Mouse (Mus musculus): ENCODE results near the gene Mc1r. TPM values are rescaled to one million over a fixed set of nuclear protein-coding genes. Genes with fewer than 3 reads are reported as not detected.

Mc1r gene
- polyA plus RNA-seq, 1 experiment from 2014 or later = 0.32 TPM

DNA sequence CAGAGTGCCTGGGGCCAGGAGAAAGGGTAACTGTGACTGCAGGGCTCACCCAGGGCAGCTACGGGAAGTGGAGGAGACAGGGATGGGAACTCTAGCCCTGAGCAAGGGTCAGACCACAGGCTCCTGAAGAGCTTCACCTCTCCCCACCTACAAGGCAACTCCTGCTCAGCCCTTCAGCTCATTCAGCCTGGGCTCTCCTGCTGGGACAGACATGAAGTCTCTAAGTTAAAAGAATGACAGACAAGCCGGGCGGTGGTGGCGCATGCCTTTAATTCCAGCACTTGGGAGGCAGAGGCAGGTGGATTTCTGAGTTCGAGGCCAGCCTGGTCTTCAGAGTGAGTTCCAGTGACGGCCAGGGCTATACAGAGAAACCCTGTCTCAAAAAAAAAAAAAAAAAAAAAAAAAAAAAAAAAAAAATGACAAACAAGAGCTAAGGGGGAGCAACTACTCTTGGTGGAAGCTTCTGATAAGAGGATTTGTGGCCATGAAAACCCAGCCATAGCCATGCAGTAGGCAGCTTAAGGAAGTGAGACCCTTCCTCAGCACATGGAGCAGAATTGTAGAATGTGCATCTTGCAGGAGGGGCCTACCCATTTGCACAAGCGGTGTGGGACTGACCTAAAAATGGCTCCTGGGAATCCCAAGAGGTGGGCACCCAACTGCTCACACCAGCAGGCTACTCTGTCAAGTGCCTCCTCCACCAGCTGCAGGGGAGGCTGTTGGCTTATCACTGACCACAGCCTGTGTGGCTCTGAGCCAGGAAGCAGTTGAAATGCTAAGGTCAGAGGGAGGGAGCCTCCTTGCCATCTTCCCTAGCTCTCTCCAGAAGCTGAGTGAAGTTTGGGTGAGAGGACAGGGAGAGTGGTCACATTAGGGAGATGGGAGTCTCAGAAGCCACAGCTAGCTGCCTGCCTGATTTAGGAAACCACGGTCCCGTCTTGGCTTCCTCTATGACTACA, 2.0 kb downstream of the Mc1r start:
- WGBS = 69% methylated on average over 9 of the region's 9 CpGs
- Histone ChIP-seq H3K27ac (replicated peaks; ENCODE audit: low read depth, low read length) (no peak overlapping the region), H3K4me2 (ENCODE audit: low read depth, low read length) (no peak overlapping the region), H3K36me3 (ENCODE audit: control insufficient read depth, insufficient read depth, low read length) (no peaks in the 10 kb centered on the region), H3K9ac (ENCODE audit: low read depth, low read length) (no peak overlapping the region), H3K4me1 (ENCODE audit: control insufficient read depth, insufficient read depth, low read length) (peaks cover 9% of the 10 kb centered on the region; the same call in 1 of the 2 replicates), H3K27me3 (replicated peaks; ENCODE audit: control insufficient read depth, insufficient read depth, low read length) (peaks cover 47% of the 10 kb centered on the region), H3K4me3 (ENCODE audit: low read depth, low read length) (no peak overlapping the region), H3K9me3 (ENCODE audit: control insufficient read depth, low read length) (no peaks in the 10 kb centered on the region)
- ATAC-seq (ENCODE audit: low read depth) = no peak
- no peak for DNase-seq (ENCODE audit: low spot score)

DNA sequence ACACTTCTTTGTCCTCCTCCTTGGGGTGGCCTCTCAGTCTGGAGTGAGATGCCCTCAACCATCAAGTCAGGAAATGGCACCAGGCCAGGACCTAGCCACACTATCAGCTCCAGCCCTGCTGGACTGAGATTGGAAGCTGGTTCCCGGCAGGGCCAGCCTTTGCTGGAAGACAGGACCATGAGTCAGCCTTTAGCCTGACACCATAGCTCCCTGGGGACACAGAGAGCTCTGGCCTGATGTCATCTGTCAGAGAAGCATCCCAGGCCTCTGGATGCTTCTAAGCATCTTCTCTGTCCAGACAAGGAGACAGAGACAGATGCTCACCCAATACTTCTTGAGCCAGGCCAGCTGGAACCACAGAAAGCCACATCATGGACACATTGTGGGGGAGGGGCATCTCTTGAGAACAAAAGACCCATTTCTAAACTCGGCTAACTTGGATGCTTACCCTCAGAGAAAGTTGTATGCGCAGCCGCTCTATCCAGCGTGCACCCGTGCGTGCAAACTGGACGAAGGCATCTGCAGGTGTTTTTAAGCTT, 3.2 kb downstream of the Mc1r start:
- Histone ChIP-seq H3K4me1 (ENCODE audit: control insufficient read depth, insufficient read depth, low read length) (peaks cover 9% of the 10 kb centered on the region; the same call in 1 of the 2 replicates), H3K4me2 (ENCODE audit: low read depth, low read length) (peak overlapping the region; percentile 58; the same call in 1 of the 2 replicates), H3K27ac (replicated peaks; ENCODE audit: low read depth, low read length) (no peak overlapping the region; the same call in 1 of the 2 replicates), H3K36me3 (ENCODE audit: control insufficient read depth, insufficient read depth, low read length) (no peaks in the 10 kb centered on the region), H3K4me3 (ENCODE audit: low read depth, low read length) (no peak overlapping the region), H3K27me3 (replicated peaks; ENCODE audit: control insufficient read depth, insufficient read depth, low read length) (peaks cover 51% of the 10 kb centered on the region), H3K9ac (ENCODE audit: low read depth, low read length) (no peak overlapping the region), H3K9me3 (ENCODE audit: control insufficient read depth, low read length) (no peaks in the 10 kb centered on the region)
- ATAC-seq (ENCODE audit: low read depth) (no peak; the same call in 1 of the 2 replicates), DNase-seq (ENCODE audit: low spot score) (peak; percentile 32)
- WGBS = 50% methylated on average over 8 of the region's 8 CpGs

DNA sequence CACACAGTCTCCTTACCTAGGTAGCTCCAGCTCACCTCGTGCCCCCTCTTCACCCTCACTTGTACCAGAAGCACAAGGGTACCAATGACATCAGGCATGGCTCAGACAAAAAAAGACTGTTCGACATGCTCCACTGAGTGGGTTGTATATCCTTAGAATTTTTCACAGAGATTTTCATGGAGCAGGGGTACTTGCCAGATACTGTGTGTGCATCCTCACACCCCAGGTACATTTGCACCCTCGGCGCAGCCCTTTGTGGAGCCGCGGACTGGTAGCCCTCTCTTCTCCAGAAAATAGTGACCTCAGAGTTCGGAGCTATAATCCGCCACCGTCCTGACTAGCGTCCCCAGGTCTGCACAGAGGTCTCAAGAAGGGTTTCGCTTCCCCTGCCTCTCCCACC, 3.9 kb downstream of the Mc1r start:
- WGBS = 9% methylated on average over 11 of the region's 11 CpGs
- H3K27ac ChIP-seq (replicated peaks; ENCODE audit: low read depth, low read length) = no peak overlapping the region; the same call in 1 of the 2 replicates
- peak overlapping the region; percentile 58 for H3K4me2 ChIP-seq (ENCODE audit: low read depth, low read length)
- no peaks in the 10 kb centered on the region for H3K9me3 ChIP-seq (ENCODE audit: control insufficient read depth, low read length)
- ATAC-seq (ENCODE audit: low read depth) (no peak), DNase-seq (ENCODE audit: low spot score) (no peak)
- H3K4me1 ChIP-seq (ENCODE audit: control insufficient read depth, insufficient read depth, low read length) = peaks cover 9% of the 10 kb centered on the region; the same call in 1 of the 2 replicates
- H3K27me3 ChIP-seq (replicated peaks; ENCODE audit: control insufficient read depth, insufficient read depth, low read length) = peaks cover 51% of the 10 kb centered on the region
- H3K36me3 ChIP-seq (ENCODE audit: control insufficient read depth, insufficient read depth, low read length) = no peaks in the 10 kb centered on the region
- H3K4me3 ChIP-seq (ENCODE audit: low read depth, low read length) = peak overlapping the region; percentile 42
- peak overlapping the region; percentile 54 for H3K9ac ChIP-seq (ENCODE audit: low read depth, low read length)

GRCm38 (mm10) chr8:123411246-123411645, 4.3 kb downstream of the Mc1r start, which contains the start of gene Tubb3:
Gene Tubb3 (plus strand): TSS chr8:123411424.
- Histone ChIP-seq H3K4me3 (ENCODE audit: low read depth, low read length) (peak within 1 kb of the TSS; percentile 42), H3K27ac (replicated peaks; ENCODE audit: low read depth, low read length) (peak within 1 kb of the TSS; percentile 48), H3K9me3 (ENCODE audit: control insufficient read depth, low read length) (no peaks in the 10 kb centered on the region), H3K36me3 (ENCODE audit: control insufficient read depth, insufficient read depth, low read length) (no peaks in the 10 kb centered on the region), H3K4me1 (ENCODE audit: control insufficient read depth, insufficient read depth, low read length) (peaks cover 9% of the 10 kb centered on the region; the same call in 1 of the 2 replicates), H3K27me3 (replicated peaks; ENCODE audit: control insufficient read depth, insufficient read depth, low read length) (peaks cover 51% of the 10 kb centered on the region), H3K9ac (ENCODE audit: low read depth, low read length) (peak within 1 kb of the TSS; percentile 58), H3K4me2 (ENCODE audit: low read depth, low read length) (peak within 1 kb of the TSS; percentile 58)
- ATAC-seq (ENCODE audit: low read depth) = peak; percentile 86
- peak; percentile 92 for DNase-seq (ENCODE audit: low spot score)
- 0% methylated on average over 18 of the region's 29 CpGs for WGBS

- Histone ChIP-seq H3K27ac (replicated peaks; ENCODE audit: low read depth, low read length) (peak overlapping the region; percentile 48), H3K9me3 (ENCODE audit: control insufficient read depth, low read length) (no peaks in the 10 kb centered on the region), H3K27me3 (replicated peaks; ENCODE audit: control insufficient read depth, insufficient read depth, low read length) (peaks cover 51% of the 10 kb centered on the region), H3K4me1 (ENCODE audit: control insufficient read depth, insufficient read depth, low read length) (peaks cover 9% of the 10 kb centered on the region; the same call in 1 of the 2 replicates), H3K4me2 (ENCODE audit: low read depth, low read length) (peak overlapping the region; percentile 58), H3K9ac (ENCODE audit: low read depth, low read length) (peak overlapping the region; percentile 58), H3K36me3 (ENCODE audit: control insufficient read depth, insufficient read depth, low read length) (no peaks in the 10 kb centered on the region), H3K4me3 (ENCODE audit: low read depth, low read length) (peak overlapping the region; percentile 42)
- 7% methylated on average over 16 of the region's 16 CpGs for WGBS
- ATAC-seq (ENCODE audit: low read depth) = 0 out of 2 replicates have a peak, but pooled peaks have one; percentile 6
- DNase-seq (ENCODE audit: low spot score) = no peak
Observed at GRCm38 (mm10) chr8:123411781-123412327, 4.9 kb downstream of the Mc1r start.

DNA sequence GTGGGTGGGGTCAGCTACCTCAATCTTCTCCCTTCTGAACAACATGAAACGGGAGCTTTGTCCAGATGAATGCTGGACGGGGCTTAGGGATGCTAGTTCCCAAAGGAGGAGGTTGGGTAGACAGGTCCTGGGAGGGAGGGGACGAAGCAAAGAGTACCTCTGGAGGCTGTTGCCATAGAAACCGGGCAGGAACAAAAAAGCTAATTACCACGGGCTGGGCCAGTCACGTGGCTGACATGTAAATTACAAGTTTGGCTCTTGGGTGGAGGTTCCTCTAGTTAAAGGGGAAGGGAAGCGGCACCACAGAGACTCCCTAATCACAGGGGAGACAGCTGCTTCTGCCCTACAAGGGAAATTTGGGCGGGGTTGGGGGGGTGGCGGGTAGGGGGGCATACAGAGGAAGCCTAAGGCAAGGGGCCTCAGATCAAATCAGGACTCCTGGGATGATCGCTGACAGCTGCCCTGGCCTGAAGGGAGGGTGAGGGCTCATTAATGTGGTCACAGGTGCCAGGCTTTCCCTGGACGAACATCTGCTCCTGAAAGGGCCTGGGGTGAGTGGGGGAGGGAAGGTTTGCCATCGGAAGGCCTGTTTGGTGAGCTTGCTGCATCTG, 5.8 kb downstream of the Mc1r start:
- peak overlapping the region; percentile 32; the same call in 1 of the 2 replicates for H3K4me2 ChIP-seq (ENCODE audit: low read depth, low read length)
- ATAC-seq (ENCODE audit: low read depth) = peak; percentile 41

GRCm38 (mm10) chr8:123414255-123414654, 7.3 kb downstream of the Mc1r start:
- H3K4me2 ChIP-seq (ENCODE audit: low read depth, low read length) = peak overlapping the region; percentile 32; the same call in 1 of the 2 replicates
- H3K27ac ChIP-seq (replicated peaks; ENCODE audit: low read depth, low read length) = no peak overlapping the region
- no peak for DNase-seq (ENCODE audit: low spot score)
- H3K27me3 ChIP-seq (replicated peaks; ENCODE audit: control insufficient read depth, insufficient read depth, low read length) = peaks cover 45% of the 10 kb centered on the region
- ATAC-seq (ENCODE audit: low read depth) = no peak
- H3K9me3 ChIP-seq (ENCODE audit: control insufficient read depth, low read length) = no peaks in the 10 kb centered on the region
- 7% methylated on average over 9 of the region's 9 CpGs for WGBS
- H3K4me3 ChIP-seq (ENCODE audit: low read depth, low read length) = peak overlapping the region; percentile 14
- no peaks in the 10 kb centered on the region for H3K36me3 ChIP-seq (ENCODE audit: control insufficient read depth, insufficient read depth, low read length)
- H3K4me1 ChIP-seq (ENCODE audit: control insufficient read depth, insufficient read depth, low read length) = peaks cover 9% of the 10 kb centered on the region; the same call in 1 of the 2 replicates
- H3K9ac ChIP-seq (ENCODE audit: low read depth, low read length) = no peak overlapping the region

More for the DNA sequence above, 5.8 kb downstream of the Mc1r start:
- H3K4me3 ChIP-seq (ENCODE audit: low read depth, low read length) = peak overlapping the region; percentile 42
- H3K9me3 ChIP-seq (ENCODE audit: control insufficient read depth, low read length) = no peaks in the 10 kb centered on the region
- 0 out of 2 replicates have a peak overlapping the region, but pooled peaks have one; percentile 58 for H3K9ac ChIP-seq (ENCODE audit: low read depth, low read length)
- no peaks in the 10 kb centered on the region for H3K36me3 ChIP-seq (ENCODE audit: control insufficient read depth, insufficient read depth, low read length)
- peaks cover 9% of the 10 kb centered on the region; the same call in 1 of the 2 replicates for H3K4me1 ChIP-seq (ENCODE audit: control insufficient read depth, insufficient read depth, low read length)
- DNase-seq (ENCODE audit: low spot score) = peak; percentile 83
- no peak overlapping the region for H3K27ac ChIP-seq (replicated peaks; ENCODE audit: low read depth, low read length)
- peaks cover 51% of the 10 kb centered on the region for H3K27me3 ChIP-seq (replicated peaks; ENCODE audit: control insufficient read depth, insufficient read depth, low read length)
- under 1% methylated on average over 10 of the region's 12 CpGs for WGBS

Measured in embryonic facial prominence, embryonic 14.5 days (tissue).